Mouse (Mus musculus): ENCODE measurements around the gene Rps6kl1.

DNA sequence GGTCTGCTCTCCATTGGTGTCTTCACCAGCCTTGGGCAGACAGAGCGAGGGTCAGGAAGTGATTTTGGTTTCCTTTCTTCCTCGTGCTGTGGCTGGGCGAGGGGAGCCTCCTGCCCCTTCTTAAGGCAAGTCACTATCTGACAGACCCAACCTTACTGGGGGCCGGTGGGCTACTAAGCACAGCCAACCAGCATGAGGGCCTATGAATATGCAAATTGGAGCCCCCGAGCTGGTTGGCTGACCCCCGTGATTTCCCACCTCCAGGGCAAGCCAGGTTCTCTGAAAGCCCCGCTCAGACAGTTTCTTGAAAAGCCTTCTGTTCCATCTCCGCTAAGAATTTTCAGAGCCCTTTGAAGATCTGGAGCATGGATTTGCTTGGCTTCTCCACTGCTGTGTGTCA lies 44.8 kb downstream of the Rps6kl1 start:
- TF ChIP-seq CTCF (IDR thresholded peaks at IDR 0.05; ENCODE audit: control insufficient read depth, insufficient read depth, insufficient read length), result no peak
- no peak for TF ChIP-seq MYOD1 (IDR thresholded peaks at IDR 0.05; ENCODE audit: control insufficient read depth, insufficient read length, low read depth)
- no peak for TF ChIP-seq MYOG (IDR thresholded peaks at IDR 0.05; ENCODE audit: control insufficient read depth, extremely low read depth, insufficient read length)
- TF ChIP-seq CEBPB (IDR thresholded peaks at IDR 0.05; ENCODE audit: low read depth), result no peak
- TF ChIP-seq MAX (IDR thresholded peaks at IDR 0.05), result no peak
- no peak for TF ChIP-seq USF1 (IDR thresholded peaks at IDR 0.05; ENCODE audit: low read depth)
- no peak for TF ChIP-seq FOSL1 (IDR thresholded peaks at IDR 0.05; ENCODE audit: insufficient read depth, low read length, poor library complexity, severe bottlenecking)

Data from C2C12 (cell line).